Mouse (Mus musculus): ENCODE measurements around the gene Styxl1.

GRCm38 (mm10) chr5:135794859-135795181 is 16.6 kb upstream of the Styxl1 start:
- no peak for TF ChIP-seq CTCF (IDR thresholded peaks at IDR 0.05; ENCODE audit: low read depth)
- no peak for TF ChIP-seq EP300 (optimal IDR thresholded peaks at IDR 0.05)
